Mouse (Mus musculus) adrenal gland, adult 18-20 months (tissue): ENCODE measurements around the gene Cilp2. TPM values are rescaled to one million over a fixed set of nuclear protein-coding genes. Genes with fewer than 3 reads are reported as not detected.

Source experiments
- DNase-seq, 2 experiments: peaks; one replicate each; pipeline ENCODE4 v3.0.0; 2021 to 2022; ENCODE audit warnings: low spot score in 2 of 2
- total RNA-seq, 2 experiments: library from RNA; stranded (reverse); gene quantifications; 1 replicate in 1 of 2; 2 replicates in 1 of 2; pipeline ENCODE4 v1.2.3; 2021

The Cilp2 gene
- total RNA-seq, 2 experiments from 2014 or later, result 0.06 to 0.10 TPM

- DNase-seq, result peak; percentile 96 to 98
Observed at GRCm38 (mm10) chr8:69901484-69902162, 14.1 kb upstream of the Cilp2 start.

GRCm38 (mm10) chr8:69900895-69901451, 13.5 kb upstream of the Cilp2 start:
- DNase-seq, result no peak

- DNase-seq, result no peak
Observed at GRCm38 (mm10) chr8:69899876-69900275, 12.4 kb upstream of the Cilp2 start.

GRCm38 (mm10) chr8:69897857-69898256, 10.4 kb upstream of the Cilp2 start:
- DNase-seq, result no peak

- no peak for DNase-seq
Observed at GRCm38 (mm10) chr8:69895772-69896451, 8.4 kb upstream of the Cilp2 start.

GRCm38 (mm10) chr8:69894836-69895332, 7.4 kb upstream of the Cilp2 start:
- no peak for DNase-seq

GRCm38 (mm10) chr8:69893863-69894262, 6.4 kb upstream of the Cilp2 start:
- DNase-seq, result no peak

GRCm38 (mm10) chr8:69890813-69891241, 3.3 kb upstream of the Cilp2 start:
- no peak for DNase-seq

- no peak for DNase-seq
Observed at GRCm38 (mm10) chr8:69888902-69889301, 1.4 kb upstream of the Cilp2 start.

- no peak for DNase-seq
Observed at GRCm38 (mm10) chr8:69888244-69888866, 868 bp upstream of the Cilp2 start.

GRCm38 (mm10) chr8:69884141-69884540, 3.3 kb downstream of the Cilp2 start:
- no peak for DNase-seq

GRCm38 (mm10) chr8:69882833-69883600, 4.5 kb downstream of the Cilp2 start:
- DNase-seq, result no peak

GRCm38 (mm10) chr8:69882021-69882756, 5.3 kb downstream of the Cilp2 start:
- DNase-seq, result no peak

- DNase-seq, result no peak
Observed at GRCm38 (mm10) chr8:69881261-69881865, 6.1 kb downstream of the Cilp2 start.

- DNase-seq, result no peak
Observed at GRCm38 (mm10) chr8:69880841-69881240, 6.6 kb downstream of the Cilp2 start.

GRCm38 (mm10) chr8:69879678-69880077, 7.8 kb downstream of the Cilp2 start:
- no peak for DNase-seq

- no peak for DNase-seq
Observed at GRCm38 (mm10) chr8:69877992-69878391, 9.5 kb downstream of the Cilp2 start.

GRCm38 (mm10) chr8:69877396-69877795, 10.1 kb downstream of the Cilp2 start:
- DNase-seq, result no peak

- no peak for DNase-seq
Observed at GRCm38 (mm10) chr8:69876967-69877366, 10.5 kb downstream of the Cilp2 start.

GRCm38 (mm10) chr8:69876097-69876496, 11.4 kb downstream of the Cilp2 start:
- DNase-seq, result no peak
